Mouse (Mus musculus) bone marrow, adult 2 months (tissue): ENCODE results near the gene Zbtb16. TPM values are rescaled to one million over a fixed set of nuclear protein-coding genes. Genes with fewer than 3 reads are reported as not detected.
A peak's percentile ranks its signal among the peaks of the same experiment; 100 is the strongest.

Experiments
- H3K27ac ChIP-seq: fragments of 200-500 bp; 2 replicates; pipeline ENCODE4 v1.5.1; 2012; ENCODE audit warnings: low read depth, mild to moderate bottlenecking, control low read depth, inconsistent platforms, low read length; ENCODE audit not compliant: control insufficient read depth, poor library complexity, insufficient read depth
- H3K4me1 ChIP-seq: fragments of 200-500 bp; 2 replicates; pipeline ENCODE4 v1.6.1; 2011; ENCODE audit warnings: low read length; ENCODE audit not compliant: control insufficient read depth, insufficient read depth
- H3K4me3 ChIP-seq: fragments of 200-500 bp; replicated peaks from 2 replicates; pipeline ENCODE3; 2011; ENCODE audit warnings: mild to moderate bottlenecking, low read depth, low read length, control low read depth; ENCODE audit not compliant: control insufficient read depth
- CTCF ChIP-seq: fragments of 200-500 bp; IDR thresholded peaks from 2 replicates; pipeline ENCODE4 v1.5.1; 2011; ENCODE audit warnings: low read length, control low read depth; ENCODE audit not compliant: control insufficient read depth, insufficient read depth
- POLR2A ChIP-seq: fragments of 200-500 bp; IDR thresholded peaks from 2 replicates; pipeline ENCODE4 v1.6.1; 2011; ENCODE audit warnings: low read depth, mild to moderate bottlenecking, control low read depth, low read length, borderline replicate concordance; ENCODE audit not compliant: control insufficient read depth
- WGBS: fragments of 180-500 bp; shearing (Covaris S2); methylation state at CpG from one replicate; pipeline ENCODE4 v1.1.7; 2018; 5-methylcytosine and 5-hydroxymethylcytosine counted together
- polyA plus RNA-seq: library from polyadenylated mRNA; stranded (reverse); fragments of >200 nt; gene quantifications from 2 replicates; pipeline ENCODE4 v1.2.4, GENCODE M21; 2011; ENCODE audit warnings: low replicate concordance; ENCODE audit not compliant: missing spikeins, insufficient read depth, insufficient read length

The Zbtb16 gene
- polyA plus RNA-seq, 1 experiment = 7.5 TPM

- TF ChIP-seq CTCF (peak; percentile 39; the same call in 1 of the 2 replicates), POLR2A (no peak)
- WGBS = 46% methylated on average over 13 of the region's 13 CpGs
- H3K4me1 ChIP-seq = no peaks in the 10 kb centered on the region
Measured at GRCm38 (mm10) chr9:48644926-48645647, 190.9 kb downstream of the Zbtb16 start.

GRCm38 (mm10) chr9:48644376-48644775, 191.6 kb downstream of the Zbtb16 start:
- Histone ChIP-seq H3K27ac (no peak overlapping the region), H3K4me1 (no peaks in the 10 kb centered on the region), H3K4me3 (no peak overlapping the region)
- no peak for TF ChIP-seq POLR2A
- TF ChIP-seq CTCF = no peak
- WGBS = 78% methylated on average over 3 of the region's 3 CpGs

More at GRCm38 (mm10) chr9:48644926-48645647, 190.9 kb downstream of the Zbtb16 start:
- Histone ChIP-seq H3K27ac (no peak overlapping the region), H3K4me3 (no peak overlapping the region)

GRCm38 (mm10) chr9:48641636-48642035, 194.4 kb downstream of the Zbtb16 start:
- Histone ChIP-seq H3K4me3 (no peak overlapping the region), H3K4me1 (no peaks in the 10 kb centered on the region), H3K27ac (no peak overlapping the region)
- 88% methylated on average over 8 of the region's 8 CpGs for WGBS
- TF ChIP-seq POLR2A = no peak
- TF ChIP-seq CTCF = no peak

- WGBS = 82% methylated on average over 8 of the region's 8 CpGs
- TF ChIP-seq CTCF = no peak
- TF ChIP-seq POLR2A = no peak
- H3K4me1 ChIP-seq = no peaks in the 10 kb centered on the region
- no peak overlapping the region for H3K4me3 ChIP-seq
- no peak overlapping the region for H3K27ac ChIP-seq
Measured at GRCm38 (mm10) chr9:48640881-48641280, 195.1 kb downstream of the Zbtb16 start.

- 66% methylated on average over 15 of the region's 15 CpGs for WGBS
- TF ChIP-seq CTCF (no peak), POLR2A (no peak)
- no peak overlapping the region for H3K27ac ChIP-seq
- H3K4me3 ChIP-seq = no peak overlapping the region
- H3K4me1 ChIP-seq = no peaks in the 10 kb centered on the region
Measured at GRCm38 (mm10) chr9:48638176-48638803, 197.7 kb downstream of the Zbtb16 start.

GRCm38 (mm10) chr9:48637161-48637560, 198.9 kb downstream of the Zbtb16 start:
- TF ChIP-seq CTCF = no peak
- no peak for TF ChIP-seq POLR2A
- WGBS = 83% methylated on average over 7 of the region's 7 CpGs

GRCm38 (mm10) chr9:48635576-48636350, 200.3 kb downstream of the Zbtb16 start:
- WGBS = 35% methylated on average over 18 of the region's 18 CpGs
- H3K4me3 ChIP-seq = no peak overlapping the region
- no peaks in the 10 kb centered on the region for H3K4me1 ChIP-seq
- TF ChIP-seq POLR2A = no peak
- TF ChIP-seq CTCF = no peak
- no peak overlapping the region for H3K27ac ChIP-seq

More at GRCm38 (mm10) chr9:48637161-48637560, 198.9 kb downstream of the Zbtb16 start:
- no peak overlapping the region for H3K27ac ChIP-seq
- H3K4me1 ChIP-seq = no peaks in the 10 kb centered on the region
- H3K4me3 ChIP-seq = no peak overlapping the region

- no peak for TF ChIP-seq POLR2A
- TF ChIP-seq CTCF = no peak
- Histone ChIP-seq H3K4me1 (no peaks in the 10 kb centered on the region), H3K4me3 (no peak overlapping the region), H3K27ac (no peak overlapping the region)
- WGBS = 52% methylated on average over 6 of the region's 6 CpGs
Measured at GRCm38 (mm10) chr9:48633147-48633546, 202.9 kb downstream of the Zbtb16 start.
